Mouse (Mus musculus) intestine, embryonic 14.5 days (tissue): ENCODE data around the gene Cyp24a1. TPM values are rescaled to one million over a fixed set of nuclear protein-coding genes. Genes with fewer than 3 reads are reported as not detected.
A peak's percentile ranks its signal among the peaks of the same experiment; 100 is the strongest.

Source experiments
- ATAC-seq: fragments of 200-750 bp; cut with Nextera tagmentation; replicated peaks from 2 replicates; pipeline ENCODE4 v1.8.0; 2017; ENCODE audit warnings: low read depth, moderate number of reproducible peaks, moderate TSS enrichment, moderate library complexity; ENCODE audit not compliant: low FRiP score, low TSS enrichment
- DNase-seq: peaks from one replicate; pipeline ENCODE4 v3.0.0-alpha.2; 2018; ENCODE audit warnings: low spot score
- H3K27ac ChIP-seq: fragments of 300-500 bp; sonication (generic); 2 replicates; pipeline ENCODE4 v1.5.1; 2014; ENCODE audit warnings: low read depth, mild to moderate bottlenecking, control low read depth
- H3K27me3 ChIP-seq: fragments of 300-500 bp; sonication (generic); replicated peaks from 2 replicates; pipeline ENCODE4 v1.6.1; 2014; ENCODE audit warnings: low read length, control low read depth; ENCODE audit not compliant: control insufficient read depth, insufficient read depth
- H3K36me3 ChIP-seq: fragments of 300-500 bp; sonication (generic); 2 replicates; pipeline ENCODE4 v1.6.1; 2014; ENCODE audit warnings: low read length, control low read depth; ENCODE audit not compliant: control insufficient read depth, insufficient read depth
- H3K4me1 ChIP-seq: fragments of 300-500 bp; sonication (generic); replicated peaks from 2 replicates; pipeline ENCODE4 v1.6.1; 2014; ENCODE audit warnings: low read length, control low read depth, mixed read lengths; ENCODE audit not compliant: control insufficient read depth, insufficient read depth
- H3K4me2 ChIP-seq: fragments of 300-500 bp; sonication (generic); 2 replicates; pipeline ENCODE4 v1.6.1; 2014; ENCODE audit warnings: low read length
- H3K4me3 ChIP-seq: fragments of 300-500 bp; sonication (generic); 2 replicates; pipeline ENCODE4 v1.5.1; 2014; ENCODE audit warnings: low read depth, low read length, control low read depth, mixed read lengths
- H3K9ac ChIP-seq: fragments of 300-500 bp; sonication (generic); 2 replicates; pipeline ENCODE4 v1.6.1; 2014; ENCODE audit warnings: mild to moderate bottlenecking, low read length
- H3K9me3 ChIP-seq: fragments of 300-500 bp; sonication (generic); 2 replicates; pipeline ENCODE4 v1.6.1; 2016; ENCODE audit warnings: low read length, control low read depth; ENCODE audit not compliant: control insufficient read depth
- WGBS: fragments of 180-500 bp; shearing (Covaris S2); extraction: QIAGEN DNeasy Blood & Tissue Kit; methylation state at CpG from one replicate; pipeline ENCODE4 v1.1.7; 2014; 5-methylcytosine and 5-hydroxymethylcytosine counted together
- polyA plus RNA-seq: library from polyadenylated mRNA; unstranded; fragments of >200 nt; fragmentation: Nextera tagmentation; extraction: Ambion mirVana; gene quantifications from 2 replicates; pipeline ENCODE4 v1.2.1, GENCODE M21; 2014

The Cyp24a1 gene
- polyA plus RNA-seq, 1 experiment from 2014 or later, result not detected

DNA sequence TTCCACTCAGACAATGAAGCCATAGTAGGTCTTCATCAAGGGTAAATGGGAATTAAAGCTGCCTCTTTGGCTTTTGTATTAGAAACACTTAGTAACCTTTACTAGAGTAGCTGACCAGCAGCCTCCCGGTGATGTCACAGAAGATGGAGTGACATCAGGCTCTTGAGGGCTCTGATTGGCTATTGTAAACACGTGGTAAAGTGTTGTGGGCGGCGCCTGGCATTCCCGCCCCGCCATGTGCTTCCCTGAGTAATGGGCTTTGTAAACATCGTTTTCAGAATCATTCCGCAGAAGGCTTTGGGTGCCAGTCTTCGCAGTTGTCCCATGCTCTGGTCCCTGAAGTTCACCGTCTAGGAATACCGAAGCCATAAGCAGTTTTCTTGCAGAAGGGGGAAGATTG lies 13.0 kb downstream of the Cyp24a1 start:
- Histone ChIP-seq H3K4me2 (no peak overlapping the region), H3K9ac (no peak overlapping the region), H3K27ac (no peak overlapping the region), H3K27me3 (no peaks in the 10 kb centered on the region), H3K36me3 (no peaks in the 10 kb centered on the region), H3K4me3 (no peak overlapping the region), H3K4me1 (no peaks in the 10 kb centered on the region), H3K9me3 (no peaks in the 10 kb centered on the region)
- WGBS, result 66% methylated on average over 11 of the region's 11 CpGs
- ATAC-seq (no peak), DNase-seq (no peak)

DNA sequence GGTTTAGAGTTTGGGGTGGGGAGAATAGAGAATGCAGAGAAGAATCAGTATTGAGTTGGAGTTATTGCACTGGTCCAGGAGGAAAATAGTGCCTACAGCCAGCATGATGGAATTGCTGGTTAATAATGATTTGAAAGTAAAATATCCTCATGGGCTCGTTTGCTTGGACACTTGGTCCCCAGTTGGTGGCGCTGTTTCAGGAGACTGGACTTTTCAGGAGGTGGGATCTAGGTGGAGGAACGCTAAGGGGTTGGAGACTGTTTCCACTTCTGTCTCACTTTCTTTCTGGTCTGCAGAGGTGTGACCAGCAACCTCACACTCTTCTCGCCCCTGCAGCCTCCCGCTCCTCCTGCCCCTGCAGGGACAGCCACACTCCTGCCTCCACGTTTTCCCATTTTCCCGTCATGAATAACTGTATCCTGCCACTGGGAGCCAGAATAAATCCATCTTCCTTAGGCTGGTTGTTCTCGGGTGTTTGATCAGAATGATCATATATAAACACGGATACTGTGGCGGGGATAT lies 14.9 kb downstream of the Cyp24a1 start:
- DNase-seq, result no peak
- Histone ChIP-seq H3K9me3 (no peaks in the 10 kb centered on the region), H3K9ac (no peak overlapping the region), H3K36me3 (no peaks in the 10 kb centered on the region), H3K4me3 (no peak overlapping the region), H3K4me1 (no peaks in the 10 kb centered on the region), H3K27ac (no peak overlapping the region), H3K4me2 (no peak overlapping the region), H3K27me3 (no peaks in the 10 kb centered on the region)
- WGBS, result 65% methylated on average over 10 of the region's 10 CpGs
- ATAC-seq, result no peak

DNA sequence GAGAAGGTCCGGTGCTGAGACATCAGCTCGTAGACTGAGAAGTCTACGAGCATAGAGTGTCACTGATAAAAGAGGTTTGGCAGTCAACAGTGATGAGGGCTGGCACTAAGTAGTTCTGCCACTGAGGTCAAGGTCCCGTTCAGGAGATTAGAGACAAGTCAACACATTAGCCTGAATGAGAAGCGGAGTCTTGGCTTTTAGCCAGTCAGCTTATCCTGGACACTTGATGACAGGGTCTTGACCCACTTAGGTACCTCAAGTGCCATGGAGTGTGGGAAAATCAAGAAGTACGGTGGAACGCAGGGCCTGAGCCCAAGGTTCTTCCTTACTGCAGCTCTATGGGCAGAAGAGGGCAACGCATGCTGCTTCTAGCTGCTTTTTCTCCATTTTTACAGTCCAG lies 20.3 kb downstream of the Cyp24a1 start:
- H3K27ac ChIP-seq, result no peak overlapping the region
- ATAC-seq (no peak), DNase-seq (no peak)
- H3K4me3 ChIP-seq, result no peak overlapping the region
- no peaks in the 10 kb centered on the region for H3K4me1 ChIP-seq
- no peak overlapping the region for H3K9ac ChIP-seq
- H3K36me3 ChIP-seq, result no peaks in the 10 kb centered on the region
- H3K27me3 ChIP-seq, result no peaks in the 10 kb centered on the region
- no peaks in the 10 kb centered on the region for H3K9me3 ChIP-seq
- no peak overlapping the region for H3K4me2 ChIP-seq
- 82% methylated on average over 8 of the region's 8 CpGs for WGBS

DNA sequence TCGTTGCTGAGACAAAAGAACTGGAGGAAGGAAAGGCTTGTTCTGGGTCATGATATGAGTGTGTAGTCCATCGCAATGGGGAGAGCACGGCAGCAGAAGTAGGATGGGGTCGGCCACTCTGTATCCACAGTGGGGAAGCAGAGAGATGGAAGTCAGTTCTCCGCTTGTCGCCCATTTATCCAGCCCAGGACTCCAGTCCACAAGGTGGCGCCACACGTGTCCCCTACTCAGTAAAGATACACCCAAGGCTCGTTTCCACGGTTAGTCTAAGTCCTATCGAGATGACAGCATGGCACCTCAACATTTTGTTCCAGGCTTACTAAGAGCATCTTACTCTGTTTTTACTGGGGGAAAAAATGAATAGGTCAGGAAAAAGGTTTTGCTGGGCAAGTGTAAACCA lies 20.7 kb downstream of the Cyp24a1 start:
- H3K9ac ChIP-seq, result no peak overlapping the region
- ATAC-seq (no peak), DNase-seq (no peak)
- H3K27me3 ChIP-seq, result no peaks in the 10 kb centered on the region
- WGBS, result 80% methylated on average over 11 of the region's 11 CpGs
- H3K4me2 ChIP-seq, result no peak overlapping the region
- no peaks in the 10 kb centered on the region for H3K4me1 ChIP-seq
- H3K27ac ChIP-seq, result no peak overlapping the region
- no peak overlapping the region for H3K4me3 ChIP-seq
- no peaks in the 10 kb centered on the region for H3K36me3 ChIP-seq
- no peaks in the 10 kb centered on the region for H3K9me3 ChIP-seq

- no peaks in the 10 kb centered on the region for H3K27me3 ChIP-seq
- no peaks in the 10 kb centered on the region for H3K9me3 ChIP-seq
- H3K9ac ChIP-seq, result no peak overlapping the region
- ATAC-seq (no peak), DNase-seq (no peak)
- 83% methylated on average over 3 of the region's 3 CpGs for WGBS
- no peaks in the 10 kb centered on the region for H3K4me1 ChIP-seq
- H3K4me3 ChIP-seq, result no peak overlapping the region
- no peak overlapping the region for H3K4me2 ChIP-seq
- H3K36me3 ChIP-seq, result no peaks in the 10 kb centered on the region
- H3K27ac ChIP-seq, result no peak overlapping the region
These were observed 21.8 kb downstream of the Cyp24a1 start for GRCm38 (mm10) chr2:170475164-170475563.

DNA sequence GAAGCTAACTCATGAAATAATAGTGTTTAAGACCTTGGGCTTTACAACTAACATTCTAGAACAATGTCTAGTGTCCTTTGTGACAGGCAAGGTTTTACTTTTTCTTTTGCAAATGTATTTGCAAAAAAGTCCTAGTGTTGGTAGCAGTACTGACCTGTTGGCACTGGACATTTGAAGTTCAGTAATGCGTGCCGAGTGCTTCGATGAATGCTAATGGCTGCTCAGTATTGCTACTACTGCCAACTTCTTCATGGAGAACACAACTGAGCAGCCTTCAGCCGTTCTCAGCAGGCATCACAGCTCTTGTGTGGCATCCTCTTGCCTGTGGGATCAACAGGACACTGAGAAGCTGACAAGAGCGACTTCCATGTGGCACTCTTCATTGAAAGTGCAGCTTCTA lies 22.8 kb downstream of the Cyp24a1 start:
- WGBS, result 93% methylated on average over 5 of the region's 5 CpGs
- H3K27ac ChIP-seq, result no peak overlapping the region
- H3K4me1 ChIP-seq, result no peaks in the 10 kb centered on the region
- H3K9ac ChIP-seq, result no peak overlapping the region
- H3K9me3 ChIP-seq, result no peaks in the 10 kb centered on the region
- H3K27me3 ChIP-seq, result no peaks in the 10 kb centered on the region
- no peak overlapping the region for H3K4me3 ChIP-seq
- H3K36me3 ChIP-seq, result no peaks in the 10 kb centered on the region
- no peak for ATAC-seq
- H3K4me2 ChIP-seq, result no peak overlapping the region
- DNase-seq, result no peak

GRCm38 (mm10) chr2:170470591-170470990 lies 26.4 kb downstream of the Cyp24a1 start:
- 74% methylated on average over 5 of the region's 5 CpGs for WGBS
- ATAC-seq (no peak), DNase-seq (no peak)
- H3K4me3 ChIP-seq, result no peak overlapping the region
- no peak overlapping the region for H3K4me2 ChIP-seq
- H3K9ac ChIP-seq, result no peak overlapping the region
- H3K4me1 ChIP-seq, result no peaks in the 10 kb centered on the region
- H3K36me3 ChIP-seq, result no peaks in the 10 kb centered on the region
- H3K27me3 ChIP-seq, result no peaks in the 10 kb centered on the region
- no peak overlapping the region for H3K27ac ChIP-seq
- no peaks in the 10 kb centered on the region for H3K9me3 ChIP-seq

GRCm38 (mm10) chr2:170469616-170470308 lies 27.2 kb downstream of the Cyp24a1 start:
- no peaks in the 10 kb centered on the region for H3K9me3 ChIP-seq
- no peaks in the 10 kb centered on the region for H3K27me3 ChIP-seq
- DNase-seq (peak; percentile 64), ATAC-seq (no peak; the same call in 1 of the 2 replicates)
- H3K9ac ChIP-seq, result no peak overlapping the region
- H3K27ac ChIP-seq, result no peak overlapping the region
- no peak overlapping the region for H3K4me3 ChIP-seq
- H3K4me1 ChIP-seq, result no peaks in the 10 kb centered on the region
- no peaks in the 10 kb centered on the region for H3K36me3 ChIP-seq
- H3K4me2 ChIP-seq, result no peak overlapping the region
- 11% methylated on average over 10 of the region's 10 CpGs for WGBS

GRCm38 (mm10) chr2:170468009-170468408 lies 28.9 kb downstream of the Cyp24a1 start:
- H3K27me3 ChIP-seq, result no peaks in the 10 kb centered on the region
- ATAC-seq (no peak), DNase-seq (no peak)

More at GRCm38 (mm10) chr2:170468009-170468408, 28.9 kb downstream of the Cyp24a1 start:
- no peak overlapping the region for H3K4me2 ChIP-seq
- no peak overlapping the region for H3K27ac ChIP-seq
- no peak overlapping the region for H3K4me3 ChIP-seq
- no peaks in the 10 kb centered on the region for H3K9me3 ChIP-seq
- no peaks in the 10 kb centered on the region for H3K36me3 ChIP-seq
- no peak overlapping the region for H3K9ac ChIP-seq
- H3K4me1 ChIP-seq, result no peaks in the 10 kb centered on the region
